Mouse (Mus musculus) olfactory bulb, adult 2 months (tissue): Measurements from ENCODE around the gene Fhad1.

Experiments
- CTCF ChIP-seq: fragments of 200-500 bp; IDR thresholded peaks from 2 replicates; pipeline ENCODE4 v1.5.1; 2012; ENCODE audit warnings: low read depth, mild to moderate bottlenecking, low read length, moderate library complexity; ENCODE audit not compliant: insufficient read depth
- POLR2A ChIP-seq: fragments of 200-500 bp; IDR thresholded peaks from 2 replicates; pipeline ENCODE4 v1.6.1; 2012; ENCODE audit warnings: mild to moderate bottlenecking, low read depth, low read length, moderate library complexity; ENCODE audit not compliant: insufficient read depth

DNA sequence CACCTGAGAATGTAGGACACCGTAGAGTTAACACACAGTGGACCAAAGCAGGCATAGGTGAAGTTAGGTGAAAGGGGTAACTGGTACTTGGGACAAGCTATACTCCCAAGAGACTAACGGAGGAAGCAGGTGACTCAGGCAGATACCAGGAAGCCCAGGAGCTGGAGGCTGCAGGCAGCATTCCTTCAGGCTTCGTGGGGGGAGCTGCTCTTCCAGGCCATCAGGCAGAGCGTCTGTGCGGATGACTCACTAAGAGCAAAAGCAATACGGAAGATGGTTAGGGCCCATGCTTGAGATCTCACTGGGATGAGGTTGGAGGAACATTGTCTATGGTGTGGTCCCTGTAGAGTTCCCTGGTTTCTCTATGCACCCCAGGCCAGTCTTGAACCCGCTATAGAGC lies 132.0 kb downstream of the Fhad1 start:
- TF ChIP-seq POLR2A = no peak
- no peak for TF ChIP-seq CTCF
